Mouse (Mus musculus) cerebellum, adult 2 months (tissue): ENCODE results near the gene Supt6. TPM values are rescaled to one million over a fixed set of nuclear protein-coding genes. Genes with fewer than 3 reads are reported as not detected.

Experiments
- DNase-seq, 2 experiments: peaks; one replicate each; pipeline ENCODE4 v3.0.0; 2021
- H3K27ac ChIP-seq: fragments of 200-500 bp; 2 replicates; pipeline ENCODE4 v1.5.1; 2012; ENCODE audit warnings: low read length, control low read depth, inconsistent platforms; ENCODE audit not compliant: insufficient read depth
- H3K27me3 ChIP-seq: fragments of 200-500 bp; 2 replicates; pipeline ENCODE4 v1.6.1; 2012; ENCODE audit warnings: inconsistent platforms, mild to moderate bottlenecking, low read length, moderate library complexity; ENCODE audit not compliant: control insufficient read depth, insufficient read depth
- H3K4me1 ChIP-seq: fragments of 200-500 bp; 2 replicates; pipeline ENCODE4 v1.6.1; 2011; ENCODE audit warnings: low read length; ENCODE audit not compliant: control insufficient read depth, insufficient read depth
- H3K4me3 ChIP-seq: fragments of 200-500 bp; replicated peaks from 2 replicates; pipeline ENCODE3; 2011; ENCODE audit warnings: mild to moderate bottlenecking, low read depth, low read length, control low read depth; ENCODE audit not compliant: insufficient read depth
- CTCF ChIP-seq: fragments of 200-500 bp; IDR thresholded peaks from 2 replicates; pipeline ENCODE4 v1.5.1; 2011; ENCODE audit warnings: low read depth, mild to moderate bottlenecking, control low read depth, low read length, moderate library complexity, borderline replicate concordance; ENCODE audit not compliant: insufficient read depth
- POLR2A ChIP-seq: fragments of 200-500 bp; IDR thresholded peaks from 2 replicates; pipeline ENCODE4 v1.6.1; 2011; ENCODE audit warnings: low read length, control low read depth, borderline replicate concordance; ENCODE audit not compliant: insufficient read depth
- WGBS: fragments of 180-500 bp; shearing (Covaris S2); methylation state at CpG from one replicate; pipeline ENCODE4 v1.1.7; 2018; 5-methylcytosine and 5-hydroxymethylcytosine counted together
- polyA plus RNA-seq: library from polyadenylated mRNA; depleted of rRNA; stranded (reverse); fragments of >200 nt; gene quantifications from 2 replicates; pipeline ENCODE4 v1.2.3, GENCODE M21; 2012

Gene Supt6
- polyA plus RNA-seq, 1 experiment = 50.3 TPM

- Histone ChIP-seq H3K4me3 (peak overlapping the region; percentile 91), H3K4me1 (peaks cover 3% of the 10 kb centered on the region; the same call in 1 of the 2 replicates), H3K27me3 (no peaks in the 10 kb centered on the region), H3K27ac (no peak overlapping the region)
- WGBS = 1% methylated on average over 16 of the region's 16 CpGs
- no peak for DNase-seq
- TF ChIP-seq CTCF (no peak), POLR2A (no peak)
Observed at GRCm38 (mm10) chr11:78165761-78166109, 80.1 kb downstream of the Supt6 start.

GRCm38 (mm10) chr11:78164924-78165760 is 80.6 kb downstream of the Supt6 start, which contains the start of gene Traf4:
Gene Traf4, minus strand, starts transcription at chr11:78165589.
- 1% methylated on average over 76 of the region's 78 CpGs for WGBS
- TF ChIP-seq POLR2A = no peak
- 0 out of 2 replicates have a peak, but pooled peaks have one; percentile 10 for TF ChIP-seq CTCF
- peaks cover 3% of the 10 kb centered on the region; the same call in 1 of the 2 replicates for H3K4me1 ChIP-seq
- no peaks in the 10 kb centered on the region for H3K27me3 ChIP-seq
- peak within 1 kb of the TSS; percentile 91 for H3K4me3 ChIP-seq
- H3K27ac ChIP-seq = no peak within 1 kb of the TSS
- DNase-seq = peak; percentile 77 to 78

GRCm38 (mm10) chr11:78164604-78164923 is 81.2 kb downstream of the Supt6 start:
- Histone ChIP-seq H3K4me3 (peak overlapping the region; percentile 64), H3K27ac (no peak overlapping the region), H3K27me3 (no peaks in the 10 kb centered on the region), H3K4me1 (peaks cover 3% of the 10 kb centered on the region; the same call in 1 of the 2 replicates)
- WGBS = 4% methylated on average over 14 of the region's 14 CpGs
- TF ChIP-seq CTCF = no peak
- TF ChIP-seq POLR2A = no peak
- DNase-seq = no peak

GRCm38 (mm10) chr11:78163681-78164603 is 81.8 kb downstream of the Supt6 start:
- peaks cover 3% of the 10 kb centered on the region; the same call in 1 of the 2 replicates for H3K4me1 ChIP-seq
- H3K4me3 ChIP-seq = peak overlapping the region; percentile 64
- WGBS = 3% methylated on average over 22 of the region's 22 CpGs
- H3K27me3 ChIP-seq = no peaks in the 10 kb centered on the region
- DNase-seq = peak in 1 of 2 experiments; percentile 40
- TF ChIP-seq CTCF = no peak
- no peak for TF ChIP-seq POLR2A
- no peak overlapping the region for H3K27ac ChIP-seq

GRCm38 (mm10) chr11:78163045-78163444 is 82.7 kb downstream of the Supt6 start:
- no peak for DNase-seq
- Histone ChIP-seq H3K27me3 (no peaks in the 10 kb centered on the region), H3K4me3 (no peak overlapping the region), H3K27ac (no peak overlapping the region), H3K4me1 (peaks cover 3% of the 10 kb centered on the region; the same call in 1 of the 2 replicates)
- 92% methylated on average over 2 of the region's 2 CpGs for WGBS
- TF ChIP-seq POLR2A (no peak), CTCF (no peak)

GRCm38 (mm10) chr11:78162504-78162903 is 83.3 kb downstream of the Supt6 start:
- H3K27me3 ChIP-seq = no peaks in the 10 kb centered on the region
- WGBS = 40% methylated on average over 6 of the region's 6 CpGs
- peaks cover 1% of the 10 kb centered on the region; the same call in 1 of the 2 replicates for H3K4me1 ChIP-seq
- TF ChIP-seq CTCF (no peak), POLR2A (no peak)
- H3K27ac ChIP-seq = no peak overlapping the region
- no peak for DNase-seq
- no peak overlapping the region for H3K4me3 ChIP-seq

- Histone ChIP-seq H3K4me3 (no peak overlapping the region), H3K4me1 (no peaks in the 10 kb centered on the region; the same call in 1 of the 2 replicates), H3K27ac (no peak overlapping the region), H3K27me3 (no peaks in the 10 kb centered on the region)
- TF ChIP-seq CTCF (no peak), POLR2A (no peak)
- no peak for DNase-seq
- WGBS = 3% methylated on average over 4 of the region's 4 CpGs
Observed at GRCm38 (mm10) chr11:78161968-78162367, 83.8 kb downstream of the Supt6 start.

GRCm38 (mm10) chr11:78161169-78161568 is 84.6 kb downstream of the Supt6 start:
- Histone ChIP-seq H3K4me3 (no peak overlapping the region), H3K4me1 (no peaks in the 10 kb centered on the region; the same call in 1 of the 2 replicates), H3K27ac (no peak overlapping the region), H3K27me3 (no peaks in the 10 kb centered on the region)
- no peak for DNase-seq
- 86% methylated on average over 14 of the region's 14 CpGs for WGBS
- TF ChIP-seq POLR2A (no peak), CTCF (no peak)
